Mouse (Mus musculus) G1E (cell line): Measurements from ENCODE around the gene Ptpn18. TPM values are rescaled to one million over a fixed set of nuclear protein-coding genes. Genes with fewer than 3 reads are reported as not detected.
"Not testable (repeated sequence)": the region's sequence is repeated elsewhere in the genome, so short reads cannot be mapped to it uniquely, and the experiment has no call there.

Experiments
- ATAC-seq: 2 replicates; pipeline ENCODE4 v1.8.0; 2016; ENCODE audit warnings: mild to moderate bottlenecking; ENCODE audit not compliant: insufficient number of reproducible peaks, poor library complexity, low FRiP score, severe bottlenecking; ENCODE audit errors: extremely low read depth
- DNase-seq: peaks from one replicate; pipeline ENCODE4 v3.0.0; 2012; ENCODE audit warnings: low spot score
- H3K27me3 ChIP-seq: 2 replicates; pipeline ENCODE4 v1.6.1; 2012; ENCODE audit warnings: mild to moderate bottlenecking, low read length, inconsistent platforms; ENCODE audit not compliant: insufficient read depth
- H3K36me3 ChIP-seq: replicated peaks from 2 replicates; pipeline ENCODE3; 2012; ENCODE audit warnings: mild to moderate bottlenecking, inconsistent platforms
- H3K4me1 ChIP-seq: 2 replicates; pipeline ENCODE4 v1.6.1; 2012; ENCODE audit warnings: low read depth, low read length, inconsistent platforms, mixed read lengths; ENCODE audit not compliant: insufficient read depth
- H3K4me3 ChIP-seq: 2 replicates; pipeline ENCODE4 v1.5.1; 2012; ENCODE audit warnings: low read depth, mild to moderate bottlenecking, inconsistent platforms, low read length, moderate library complexity, mixed read lengths
- H3K9me3 ChIP-seq: replicated peaks from 2 replicates; pipeline ENCODE4 v1.6.1; 2012; ENCODE audit warnings: inconsistent platforms
- CTCF ChIP-seq: IDR thresholded peaks from 2 replicates; pipeline ENCODE4 v1.5.1; 2012; ENCODE audit warnings: low read depth, low read length, inconsistent platforms, mixed read lengths
- GATA1 ChIP-seq: IDR thresholded peaks from 2 replicates; pipeline ENCODE4 v1.6.1; 2012; ENCODE audit warnings: borderline replicate concordance, low read length, inconsistent platforms, mixed read lengths
- GATA2 ChIP-seq: IDR thresholded peaks from 2 replicates; pipeline ENCODE4 v1.6.1; 2012; ENCODE audit warnings: low read depth, low read length, inconsistent platforms, borderline replicate concordance
- POLR2AphosphoS5 ChIP-seq: IDR thresholded peaks from 2 replicates; pipeline ENCODE4 v1.6.1; 2012; ENCODE audit warnings: low read depth, low read length, inconsistent platforms; ENCODE audit not compliant: insufficient replicate concordance
- TAL1 ChIP-seq: conservative IDR thresholded peaks from 2 replicates; pipeline ENCODE4 v1.6.1; 2012; ENCODE audit warnings: low read depth, low read length, inconsistent platforms, mixed read lengths
- polyA plus RNA-seq: library from polyadenylated mRNA; stranded (reverse); fragments of >175 nt; gene quantifications from 2 replicates; pipeline ENCODE4 v1.2.3, GENCODE M21; 2012
- total RNA-seq, 2 experiments: library from RNA; stranded (forward) in 1 of 2; stranded (reverse) in 1 of 2; fragments of 200-1000 nt in 1 of 2; fragments of >200 nt in 1 of 2; fragmentation: Nextera tagmentation in 1 of 2; gene quantifications; 2 replicates each; pipeline ENCODE4 v1.2.3; 2014 to 2017

Ptpn18 gene
- total and polyA plus RNA-seq, 3 experiments = 57.9 to 117 (median 104) TPM

DNA sequence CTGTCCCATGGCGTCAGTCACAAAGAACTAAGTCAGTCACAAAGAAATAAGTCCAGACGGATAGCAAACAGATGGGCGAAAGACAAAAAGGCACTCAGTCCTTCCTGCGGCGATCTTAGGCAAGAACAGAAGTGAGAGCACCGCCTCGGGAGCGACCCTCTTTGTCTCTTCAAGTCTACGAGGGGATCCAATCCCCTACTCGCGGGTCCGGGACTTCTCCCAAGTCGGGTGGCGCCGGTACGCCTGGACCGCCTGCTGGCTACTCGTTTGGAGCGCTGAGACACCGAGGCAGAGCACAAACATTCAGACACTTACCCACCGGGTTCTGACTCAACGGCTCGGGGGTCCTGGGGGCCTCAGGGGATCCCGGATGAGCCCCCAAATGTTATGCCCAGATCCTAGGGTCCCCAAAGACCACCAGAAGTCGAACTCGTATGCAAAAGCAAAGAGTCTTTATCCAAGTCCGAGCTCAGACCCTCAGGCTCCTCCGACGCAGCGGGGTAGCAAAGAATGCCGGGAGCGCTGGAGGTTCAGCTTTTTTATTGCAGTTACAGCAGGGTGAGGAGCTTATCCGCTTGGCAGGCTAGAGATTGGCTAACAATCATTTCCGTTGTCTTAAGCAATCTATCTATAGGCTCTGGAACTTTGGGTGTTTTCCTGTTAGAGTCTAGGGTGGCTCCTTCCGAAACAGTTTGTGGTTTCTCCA, 26.6 kb upstream of the Ptpn18 start:
- Histone ChIP-seq H3K9me3 (peaks cover 40% of the 10 kb centered on the region), H3K27me3 (no peaks in the 10 kb centered on the region; the same call in 1 of the 2 replicates), H3K4me1 (peaks cover 16% of the 10 kb centered on the region), H3K36me3 (peaks cover 29% of the 10 kb centered on the region), H3K4me3 (no peak overlapping the region; the same call in 1 of the 2 replicates)
- DNase-seq (no peak), ATAC-seq (no peak)
- TF ChIP-seq POLR2AphosphoS5 (no peak), CTCF (no peak), TAL1 (no peak), GATA2 (no peak), GATA1 (no peak)

DNA sequence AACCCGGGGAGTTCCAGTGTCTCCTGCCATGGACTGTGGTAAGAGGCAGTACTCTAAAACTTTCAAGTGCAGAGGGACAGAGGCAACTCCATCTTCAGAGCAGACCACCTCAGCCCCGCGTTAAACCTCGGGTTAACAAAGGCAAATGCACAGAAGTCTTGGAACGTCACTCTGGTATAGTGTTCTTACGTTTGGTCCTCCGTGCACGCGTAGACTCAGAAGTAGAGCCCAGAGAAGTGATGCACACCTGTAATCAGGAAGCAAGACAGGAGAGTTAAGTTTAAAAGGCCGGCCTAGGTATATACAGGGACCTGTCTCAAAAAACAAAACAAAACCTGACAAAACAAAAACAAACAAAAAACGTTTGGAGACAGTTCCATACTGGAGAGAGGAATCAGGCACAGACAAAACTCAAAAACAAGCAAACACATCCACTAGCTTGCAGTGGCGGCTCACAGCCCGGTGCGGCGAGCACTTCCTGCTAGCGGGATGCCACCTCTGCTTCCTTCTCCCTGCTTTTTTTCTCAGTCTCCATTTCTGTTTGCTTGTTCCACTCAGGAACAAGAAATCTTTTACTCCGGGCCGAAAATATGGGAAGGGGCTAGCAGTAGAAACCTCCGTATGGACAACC, 25.6 kb upstream of the Ptpn18 start:
- TF ChIP-seq TAL1 = no peak
- no peak for TF ChIP-seq CTCF
- Histone ChIP-seq H3K36me3 (peaks cover 32% of the 10 kb centered on the region), H3K4me1 (peaks cover 22% of the 10 kb centered on the region), H3K4me3 (no peak overlapping the region), H3K9me3 (peaks cover 40% of the 10 kb centered on the region), H3K27me3 (no peaks in the 10 kb centered on the region; the same call in 1 of the 2 replicates)
- DNase-seq (no peak), ATAC-seq (no peak)

DNA sequence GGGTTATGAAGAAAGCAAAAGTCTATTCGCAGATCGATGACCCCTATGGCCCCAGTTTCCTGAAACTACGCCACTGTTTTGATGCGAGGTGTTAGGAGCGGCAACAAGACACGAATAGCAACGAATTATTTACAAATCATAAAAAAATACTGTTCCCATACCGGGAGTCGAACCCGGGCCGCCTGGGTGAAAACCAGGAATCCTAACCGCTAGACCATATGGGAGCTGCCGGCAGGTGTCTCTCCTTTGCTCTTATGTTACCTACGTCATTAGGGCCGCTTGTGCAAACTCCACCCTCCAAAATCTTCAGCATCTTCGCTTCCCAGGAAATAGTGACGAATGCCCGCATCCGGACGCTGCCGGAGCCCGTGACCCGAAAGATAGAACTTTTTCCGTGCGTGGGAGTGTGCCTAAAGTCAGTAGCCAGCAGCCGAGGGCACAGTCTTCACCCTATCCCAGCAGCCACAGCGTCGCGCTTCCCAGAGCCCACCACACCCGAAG, 24.9 kb upstream of the Ptpn18 start:
- no peak for DNase-seq
- no peaks in the 10 kb centered on the region; the same call in 1 of the 2 replicates for H3K27me3 ChIP-seq
- H3K4me3 ChIP-seq = peak overlapping the region; percentile 70
- H3K9me3 ChIP-seq = peaks cover 40% of the 10 kb centered on the region
- ATAC-seq = no peak
- no peak for TF ChIP-seq GATA1
- TF ChIP-seq POLR2AphosphoS5 = no peak
- no peak for TF ChIP-seq GATA2
- TF ChIP-seq TAL1 = no peak
- no peak for TF ChIP-seq CTCF
- H3K36me3 ChIP-seq = peaks cover 32% of the 10 kb centered on the region
- H3K4me1 ChIP-seq = peaks cover 22% of the 10 kb centered on the region

DNA sequence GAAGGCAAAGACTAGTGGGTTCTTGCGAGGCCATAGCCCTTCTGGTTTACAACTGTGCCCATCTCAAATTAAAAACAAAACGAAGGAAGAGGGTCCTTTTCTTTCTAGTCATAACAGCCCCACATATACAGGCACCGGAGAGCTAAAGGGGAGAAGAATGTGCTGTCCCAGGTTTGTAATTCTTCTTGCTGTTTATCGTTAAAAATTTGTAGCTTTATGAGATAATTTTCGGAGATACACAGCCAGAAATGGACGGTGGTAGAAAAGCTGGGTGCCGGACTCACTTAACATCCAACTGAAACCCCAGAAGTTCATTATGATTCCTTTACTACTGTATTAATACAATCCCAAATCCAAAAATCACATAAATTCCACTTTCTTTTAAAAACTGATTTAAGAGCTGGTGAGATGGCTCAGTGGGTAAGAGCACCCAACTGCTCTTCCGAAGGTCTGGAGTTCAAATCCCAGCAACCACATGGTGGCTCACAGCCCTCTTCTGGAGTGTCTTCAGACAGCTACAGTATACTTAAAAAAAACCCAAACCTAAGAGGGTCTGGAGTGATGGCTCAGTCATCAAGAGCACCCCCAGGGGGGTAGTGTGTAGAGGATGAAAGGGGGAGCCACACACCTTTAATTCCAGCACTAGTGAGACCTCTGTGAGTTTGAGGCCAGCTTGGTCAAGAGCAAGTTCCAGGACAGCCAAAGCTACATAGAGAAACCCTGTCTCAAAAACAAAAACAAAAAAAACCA, 24.0 kb upstream of the Ptpn18 start:
- no peak for TF ChIP-seq GATA1
- no peak for ATAC-seq
- Histone ChIP-seq H3K27me3 (no peaks in the 10 kb centered on the region; the same call in 1 of the 2 replicates), H3K4me3 (peak overlapping the region; percentile 70; the same call in 1 of the 2 replicates), H3K4me1 (peaks cover 22% of the 10 kb centered on the region), H3K36me3 (peaks cover 32% of the 10 kb centered on the region), H3K9me3 (peaks cover 32% of the 10 kb centered on the region)
- DNase-seq = no peak

DNA sequence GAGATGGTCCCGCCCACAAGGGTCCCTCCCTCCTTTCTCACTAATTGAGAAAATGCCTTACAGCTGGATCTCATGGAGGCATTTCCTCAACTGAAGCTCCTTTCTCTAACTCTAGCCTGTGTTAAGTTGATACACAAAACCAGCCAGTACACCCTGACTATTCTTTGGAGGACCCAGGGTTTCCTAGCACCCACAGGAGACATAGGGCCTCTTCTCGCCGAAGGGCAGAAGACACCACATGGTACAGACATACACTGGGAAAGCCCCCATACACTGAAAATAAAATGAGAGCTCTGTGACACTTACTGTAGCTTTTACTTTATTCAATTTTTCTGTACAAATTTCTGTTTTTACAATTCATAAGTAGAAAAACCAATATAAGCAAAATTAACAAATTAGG, 23.2 kb upstream of the Ptpn18 start:
- Histone ChIP-seq H3K27me3 (no peaks in the 10 kb centered on the region; the same call in 1 of the 2 replicates), H3K9me3 (peaks cover 28% of the 10 kb centered on the region), H3K4me1 (peaks cover 26% of the 10 kb centered on the region), H3K36me3 (peaks cover 35% of the 10 kb centered on the region), H3K4me3 (no peak overlapping the region)
- TF ChIP-seq POLR2AphosphoS5 (no peak), TAL1 (no peak), GATA1 (no peak), GATA2 (no peak), CTCF (no peak)
- DNase-seq (no peak), ATAC-seq (no peak)

DNA sequence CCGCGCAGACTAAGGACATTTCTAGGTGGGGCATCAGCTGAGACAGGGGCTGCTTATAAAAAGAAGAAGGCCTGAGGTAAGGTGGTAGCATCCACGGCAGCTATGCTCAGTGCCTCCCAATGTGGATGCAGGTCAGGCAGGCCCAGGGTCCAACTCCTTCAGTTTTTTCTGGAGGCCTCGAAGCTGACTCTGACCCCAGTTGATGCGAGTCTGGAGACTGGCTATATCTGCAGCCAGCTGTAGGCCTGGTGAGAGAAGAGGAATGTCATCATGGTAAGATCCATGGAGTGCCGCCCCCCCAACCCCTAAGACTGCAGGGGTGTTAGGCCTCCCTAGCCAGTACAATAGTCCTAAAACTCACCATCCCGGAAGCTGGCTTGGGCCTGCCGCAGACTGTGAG, 22.2 kb upstream of the Ptpn18 start:
- not testable (repeated sequence) for DNase-seq, H3K4me3 ChIP-seq, ATAC-seq, H3K27me3 ChIP-seq
- Histone ChIP-seq H3K36me3 (peaks cover 44% of the 10 kb centered on the region), H3K4me1 (peaks cover 33% of the 10 kb centered on the region), H3K9me3 (peaks cover 18% of the 10 kb centered on the region)
